Mouse (Mus musculus): ENCODE measurements around the gene Ccdc130. TPM values are rescaled to one million over a fixed set of nuclear protein-coding genes. Genes with fewer than 3 reads are reported as not detected.

Ccdc130 gene
- total RNA-seq, 2 experiments from 2014 or later, result 11.0 to 16.2 TPM

Small RNA genes within 50 kb of the gene (microRNA-seq; reads per million reads assigned to microRNA genes)
- gene Mir23a (44,774 to 47,669 reads per million in 2 experiments), gene Mir24-2 (0 reads per million in 2 experiments), gene Mir27a (975 to 1,262 reads per million in 2 experiments), gene Mir3074-2 (0 reads per million in 2 experiments)

Other genes with a start within 250 kb of the Ccdc130 start
- under 1 TPM; 0.31 to 0.38 TPM for gene Palm3, start 248.9 kb downstream of the Ccdc130 start, total RNA-seq (2021)
- 1 to 10 TPM; 4.0 to 4.2 TPM for gene Il27ra, start 227.8 kb downstream of the Ccdc130 start, total RNA-seq (2021)
- gene Rln3, start 225.4 kb downstream of the Ccdc130 start, total RNA-seq (2021), result not detected
- gene Gm10643, start 205.2 kb downstream of the Ccdc130 start, total RNA-seq (2021), result 1 to 10 TPM; 3.7 to 4.5 TPM
- gene Rfx1, start 203.5 kb downstream of the Ccdc130 start, total RNA-seq (2021), result 10 to 100 TPM; 12.5 to 13.5 TPM
- gene Dcaf15, start 165.6 kb downstream of the Ccdc130 start, total RNA-seq (2021), result 10 to 100 TPM; 19.7 to 20.5 TPM
- gene Podnl1, start 144.4 kb downstream of the Ccdc130 start, total RNA-seq (2021), result not detected
- 10 to 100 TPM; 12.6 to 15.6 TPM for gene Cc2d1a, start 122.4 kb downstream of the Ccdc130 start, total RNA-seq (2021)
- gene 4930432K21Rik, start 122.4 kb downstream of the Ccdc130 start, total RNA-seq (2021), result under 1 TPM; 0.38 to 0.60 TPM
- 1 to 10 TPM; 3.6 to 4.3 TPM for gene Nanos3, start 85.2 kb downstream of the Ccdc130 start, total RNA-seq (2021)
- 10 to 100 TPM; 12.8 to 13.8 TPM for gene Zswim4, start 33.3 kb downstream of the Ccdc130 start, total RNA-seq (2021)
- 100 to 1,000 TPM; 218 to 233 TPM for gene D8Ertd738e, start 20.7 kb downstream of the Ccdc130 start, total RNA-seq (2021)
- gene Mri1, start 13.1 kb downstream of the Ccdc130 start, total RNA-seq (2021), result 10 to 100 TPM; 14.4 to 19.2 TPM
- gene Cacna1a, start 118.1 kb upstream of the Ccdc130 start, total RNA-seq (2021), result 1 to 10 TPM; 6.6 to 8.0 TPM